Mouse (Mus musculus) lung, postnatal 0 days (tissue): Measurements from ENCODE around the gene Zfp207.
"Not testable (repeated sequence)": the region's sequence is repeated elsewhere in the genome, so short reads cannot be mapped to it uniquely, and the experiment has no call there.

Experiments
- CTCF ChIP-seq: IDR thresholded peaks from 2 replicates; pipeline ENCODE4 v1.5.1; 2016; ENCODE audit warnings: antibody characterized with exemption, mild to moderate bottlenecking
- EP300 ChIP-seq: IDR thresholded peaks from 2 replicates; pipeline ENCODE4 v1.6.1; 2016; ENCODE audit warnings: antibody characterized with exemption, mild to moderate bottlenecking, control low read depth

GRCm38 (mm10) chr11:80407878-80408277 is 24.8 kb downstream of the Zfp207 start:
- TF ChIP-seq CTCF, EP300: not testable (repeated sequence)
